Mouse (Mus musculus) liver, embryonic 11.5 days (tissue): ENCODE data around the gene Atf1. TPM values are rescaled to one million over a fixed set of nuclear protein-coding genes. Genes with fewer than 3 reads are reported as not detected.

Source experiments
- ATAC-seq: fragments of 200-750 bp; cut with Nextera tagmentation; replicated peaks from 2 replicates; pipeline ENCODE4 v1.8.0; 2017; ENCODE audit warnings: moderate number of reproducible peaks, mild to moderate bottlenecking, moderate TSS enrichment, moderate library complexity; ENCODE audit not compliant: low FRiP score
- DNase-seq: peaks from one replicate; pipeline ENCODE4 v3.0.0-alpha.2; 2017; ENCODE audit warnings: low spot score
- H3K27ac ChIP-seq: fragments of 300-500 bp; sonication (generic); 2 replicates; pipeline ENCODE4 v1.5.1; 2014; ENCODE audit warnings: mild to moderate bottlenecking, low read depth, low read length, control low read depth
- H3K27me3 ChIP-seq: fragments of 300-500 bp; sonication (generic); replicated peaks from 2 replicates; pipeline ENCODE4 v1.6.1; 2014; ENCODE audit warnings: low read length, mixed read lengths; ENCODE audit not compliant: control insufficient read depth, insufficient read depth
- H3K36me3 ChIP-seq: fragments of 300-500 bp; sonication (generic); 2 replicates; pipeline ENCODE4 v1.6.1; 2014; ENCODE audit warnings: mild to moderate bottlenecking, low read length, moderate library complexity, mixed read lengths; ENCODE audit not compliant: control insufficient read depth, insufficient read depth
- H3K4me1 ChIP-seq: fragments of 300-500 bp; sonication (generic); replicated peaks from 2 replicates; pipeline ENCODE4 v1.6.1; 2014; ENCODE audit warnings: low read length, mixed read lengths; ENCODE audit not compliant: control insufficient read depth, insufficient read depth
- H3K4me2 ChIP-seq: fragments of 300-500 bp; sonication (generic); 2 replicates; pipeline ENCODE4 v1.6.1; 2014; ENCODE audit warnings: mild to moderate bottlenecking, control low read depth, moderate library complexity
- H3K4me3 ChIP-seq: fragments of 300-500 bp; sonication (generic); 2 replicates; pipeline ENCODE4 v1.5.1; 2014; ENCODE audit warnings: low read depth, low read length, control low read depth
- H3K9ac ChIP-seq: fragments of 300-500 bp; sonication (generic); 2 replicates; pipeline ENCODE4 v1.6.1; 2014; ENCODE audit warnings: low read depth, low read length, control low read depth
- H3K9me3 ChIP-seq: fragments of 300-500 bp; sonication (generic); 2 replicates; pipeline ENCODE4 v1.6.1; 2016; ENCODE audit warnings: low read length, inconsistent platforms, mixed read lengths; ENCODE audit not compliant: control insufficient read depth
- WGBS: fragments of 180-500 bp; shearing (Covaris S2); extraction: QIAGEN DNeasy Blood & Tissue Kit; methylation state at CpG from one replicate; pipeline ENCODE4 v1.1.7; 2014; 5-methylcytosine and 5-hydroxymethylcytosine counted together
- polyA plus RNA-seq: library from polyadenylated mRNA; unstranded; fragments of >200 nt; fragmentation: Nextera tagmentation; extraction: Ambion mirVana; gene quantifications from 2 replicates; pipeline ENCODE4 v1.2.1, GENCODE M21; 2014

Gene Atf1
- polyA plus RNA-seq: 62.9 and 65.3 TPM in 2 replicates

DNA sequence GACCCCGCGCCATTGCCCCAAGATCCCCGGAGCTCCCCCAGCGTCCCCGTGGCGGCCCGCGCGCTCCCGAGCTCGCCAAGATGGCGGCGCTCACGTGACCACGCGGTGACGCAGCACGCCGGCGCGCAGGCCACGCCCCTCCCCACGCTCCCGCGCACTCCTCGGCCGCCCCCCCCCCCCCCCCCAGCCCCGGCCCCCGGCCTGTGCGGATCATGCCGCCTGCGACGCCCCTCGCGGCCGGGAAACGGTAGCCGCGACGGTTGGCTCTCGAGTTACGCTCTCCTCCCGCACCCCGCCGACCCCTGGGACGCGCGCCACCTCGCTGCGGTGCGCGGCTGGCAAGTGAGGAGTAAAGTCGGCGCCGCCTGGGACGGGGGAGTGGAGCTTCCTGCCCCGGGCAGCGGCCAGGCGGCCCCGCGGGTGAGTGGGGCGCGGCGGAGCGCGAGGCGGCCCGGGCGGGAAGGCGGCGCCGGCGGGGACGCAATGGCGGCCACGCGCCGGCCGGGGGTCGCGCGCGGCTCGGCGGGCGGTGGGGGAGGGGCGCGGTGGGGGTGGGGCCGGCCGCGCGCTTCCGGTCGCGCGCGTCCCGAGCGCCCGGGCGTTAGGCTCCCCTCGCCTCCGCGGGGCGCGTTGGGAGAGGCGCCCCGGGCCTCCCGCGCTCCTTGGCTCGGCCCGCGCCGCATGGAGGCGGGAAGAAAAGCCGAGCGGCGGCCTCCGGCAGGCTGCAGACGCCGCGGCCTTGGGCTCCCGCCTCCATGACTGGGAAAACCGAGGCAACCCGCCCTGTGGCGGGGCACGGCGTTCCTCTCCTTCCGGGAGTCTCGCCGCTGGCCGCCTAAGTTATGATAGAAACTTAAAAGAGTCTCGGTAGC, at the start of gene Atf1:
Atf1 (plus strand) TSS at position 157 of the 872 bp plus-strand sequence.
- WGBS: under 1% methylated on average over 78 of the region's 133 CpGs
- Histone ChIP-seq H3K4me3 (peak within 1 kb of the TSS; percentile 81), H3K36me3 (peaks cover under 1% of the 10 kb centered on the region), H3K9ac (peak within 1 kb of the TSS; percentile 99), H3K4me1 (peaks cover 24% of the 10 kb centered on the region), H3K9me3 (0 out of 2 replicates have a peak, but pooled peaks cover 2% of the 10 kb centered on the region), H3K27me3 (no peaks in the 10 kb centered on the region), H3K4me2 (peak within 1 kb of the TSS; percentile 85), H3K27ac (peak within 1 kb of the TSS; percentile 99)
- DNase-seq (peak; percentile 94), ATAC-seq (peak; percentile 72)

DNA sequence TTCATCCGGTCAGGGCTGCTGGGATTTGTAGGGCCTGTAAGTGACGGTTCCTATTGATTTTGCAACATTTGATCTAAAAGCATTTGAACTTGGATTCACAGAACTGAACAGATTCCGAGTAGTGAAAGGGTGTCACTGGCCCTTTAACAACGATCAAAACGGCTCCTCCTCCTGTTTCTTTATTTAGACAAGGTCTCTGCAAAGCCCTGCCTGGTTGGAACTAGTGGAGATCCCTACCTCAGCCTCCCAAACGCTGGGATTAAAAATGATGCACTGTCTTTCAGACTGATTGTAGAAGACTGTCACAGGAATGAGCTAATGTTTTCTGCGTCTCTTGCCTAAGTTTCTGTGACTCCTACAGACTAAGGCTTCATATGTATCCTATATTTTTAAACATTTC, 49.1 kb upstream of the Atf1 start:
- Histone ChIP-seq H3K4me3 (no peak overlapping the region), H3K36me3 (peaks cover 23% of the 10 kb centered on the region), H3K27ac (no peak overlapping the region), H3K9ac (no peak overlapping the region), H3K9me3 (no peaks in the 10 kb centered on the region), H3K4me1 (no peaks in the 10 kb centered on the region), H3K27me3 (no peaks in the 10 kb centered on the region), H3K4me2 (no peak overlapping the region)
- 66% methylated on average over 7 of the region's 7 CpGs for WGBS
- DNase-seq: no peak
- ATAC-seq: no peak

DNA sequence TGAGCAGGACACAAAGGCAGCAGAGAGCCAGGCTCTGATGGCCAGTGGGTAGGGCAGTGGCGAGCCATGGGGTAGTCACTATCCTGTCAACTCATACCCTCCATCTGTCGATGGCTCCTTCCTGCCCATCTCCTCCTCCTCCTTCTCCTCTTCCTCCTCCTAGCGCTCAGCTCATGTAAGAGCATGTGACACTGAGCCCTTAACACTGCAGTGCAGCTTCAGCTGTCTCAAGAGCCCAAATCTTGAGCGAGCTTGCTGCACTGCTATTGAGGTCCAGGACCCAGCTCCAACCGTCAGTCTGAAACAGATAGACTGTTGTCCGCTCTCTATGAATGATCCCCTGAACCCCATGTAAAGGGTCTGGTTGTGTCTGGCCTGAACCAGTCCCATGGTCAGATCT, 47.9 kb upstream of the Atf1 start:
- H3K27ac ChIP-seq: no peak overlapping the region
- no peak overlapping the region for H3K9ac ChIP-seq
- no peak overlapping the region for H3K4me3 ChIP-seq
- H3K36me3 ChIP-seq: peaks cover 19% of the 10 kb centered on the region
- no peak overlapping the region for H3K4me2 ChIP-seq
- no peak for DNase-seq
- 89% methylated on average over 6 of the region's 6 CpGs for WGBS
- H3K27me3 ChIP-seq: no peaks in the 10 kb centered on the region
- no peaks in the 10 kb centered on the region for H3K9me3 ChIP-seq
- no peak for ATAC-seq
- no peaks in the 10 kb centered on the region for H3K4me1 ChIP-seq

DNA sequence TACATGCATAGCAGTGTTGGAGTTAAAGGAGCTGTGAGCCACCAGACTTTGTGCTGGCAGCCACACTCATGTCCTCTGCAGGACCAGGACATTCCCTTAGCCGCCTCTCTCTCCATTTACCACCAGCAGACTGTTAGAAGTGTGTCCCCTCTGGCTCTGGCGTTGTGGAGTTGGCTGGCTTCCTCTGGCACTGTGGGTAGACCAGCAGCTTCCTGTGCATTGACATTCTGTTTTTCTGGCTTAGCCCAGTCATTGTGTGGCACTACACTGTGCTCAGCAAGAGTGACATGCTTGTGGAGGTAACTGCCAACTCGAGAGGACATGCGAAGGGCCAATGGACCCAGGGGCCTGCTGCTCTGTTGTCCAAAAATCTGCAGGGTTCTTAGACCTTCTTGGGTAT, 47.4 kb upstream of the Atf1 start:
- Histone ChIP-seq H3K36me3 (peaks cover 15% of the 10 kb centered on the region), H3K27me3 (no peaks in the 10 kb centered on the region), H3K9ac (no peak overlapping the region), H3K4me1 (no peaks in the 10 kb centered on the region), H3K4me3 (no peak overlapping the region), H3K4me2 (no peak overlapping the region), H3K27ac (no peak overlapping the region), H3K9me3 (no peaks in the 10 kb centered on the region)
- DNase-seq: no peak
- no peak for ATAC-seq
- WGBS: 88% methylated on average over 4 of the region's 4 CpGs

DNA sequence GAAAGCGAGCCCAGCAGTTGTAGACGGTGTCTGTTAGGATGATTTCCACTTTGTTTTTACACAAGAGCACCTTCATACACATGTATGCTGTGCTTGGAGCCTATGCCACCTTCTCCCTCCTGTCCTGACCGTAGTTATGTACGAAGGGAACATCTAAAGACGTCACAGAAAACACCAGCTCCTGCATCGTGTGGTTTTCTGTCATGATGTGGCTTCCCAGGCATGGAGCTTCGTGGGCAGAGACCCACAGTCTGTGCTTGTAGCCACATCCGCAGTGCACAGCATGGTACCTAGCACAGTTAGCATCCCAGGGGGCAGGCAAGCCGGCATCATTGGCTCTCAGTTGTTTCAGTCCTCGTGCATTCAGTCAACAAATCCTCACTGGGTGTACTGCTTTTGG, 45.8 kb upstream of the Atf1 start:
- ATAC-seq (no peak), DNase-seq (no peak)
- no peak overlapping the region for H3K4me3 ChIP-seq
- H3K27me3 ChIP-seq: no peaks in the 10 kb centered on the region
- no peaks in the 10 kb centered on the region for H3K4me1 ChIP-seq
- peaks cover 19% of the 10 kb centered on the region for H3K36me3 ChIP-seq
- H3K27ac ChIP-seq: no peak overlapping the region
- WGBS: 88% methylated on average over 10 of the region's 10 CpGs
- no peak overlapping the region for H3K9ac ChIP-seq
- H3K9me3 ChIP-seq: no peaks in the 10 kb centered on the region
- H3K4me2 ChIP-seq: no peak overlapping the region

DNA sequence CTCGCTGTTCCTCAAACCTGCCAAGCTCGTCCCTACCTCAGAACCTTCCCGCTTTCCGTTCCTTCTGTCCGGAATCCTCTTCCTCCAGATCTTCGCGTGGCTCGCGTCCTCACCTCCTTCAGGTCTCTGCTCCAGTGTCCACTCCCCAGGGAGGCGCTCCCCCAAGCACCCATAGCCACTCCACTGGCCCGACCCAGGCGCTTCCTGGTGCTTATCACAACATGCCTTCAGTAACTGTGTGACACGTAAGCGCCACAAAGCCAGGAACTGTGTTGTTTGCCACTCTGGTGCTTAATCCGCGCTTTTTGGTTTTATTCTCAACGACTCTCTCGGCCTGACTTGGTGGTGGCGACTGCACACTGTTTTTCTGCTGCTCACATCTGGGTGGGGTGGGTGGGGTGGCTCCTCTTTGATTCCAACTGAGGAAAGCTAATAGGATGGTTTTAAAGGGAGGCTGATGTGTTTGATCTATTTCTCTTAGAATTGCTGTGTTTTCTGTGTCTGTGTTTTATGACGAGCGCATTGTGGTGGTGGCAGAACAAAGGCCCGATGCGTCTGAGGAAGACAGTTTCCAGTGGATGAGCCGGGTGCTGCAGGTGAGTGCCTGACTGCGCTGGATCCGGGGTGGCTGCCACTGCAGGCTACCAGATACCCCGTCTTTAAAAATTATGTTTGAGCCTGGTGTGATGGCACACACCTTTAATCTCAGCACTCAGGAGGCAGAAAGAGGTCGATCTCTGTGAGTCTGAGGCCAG, 44.9 kb upstream of the Atf1 start:
- Histone ChIP-seq H3K9me3 (no peaks in the 10 kb centered on the region), H3K4me1 (no peaks in the 10 kb centered on the region), H3K27me3 (no peaks in the 10 kb centered on the region), H3K4me3 (no peak overlapping the region), H3K9ac (no peak overlapping the region), H3K36me3 (peaks cover 19% of the 10 kb centered on the region), H3K27ac (no peak overlapping the region), H3K4me2 (no peak overlapping the region)
- ATAC-seq: no peak
- DNase-seq: no peak
- 85% methylated on average over 28 of the region's 28 CpGs for WGBS

DNA sequence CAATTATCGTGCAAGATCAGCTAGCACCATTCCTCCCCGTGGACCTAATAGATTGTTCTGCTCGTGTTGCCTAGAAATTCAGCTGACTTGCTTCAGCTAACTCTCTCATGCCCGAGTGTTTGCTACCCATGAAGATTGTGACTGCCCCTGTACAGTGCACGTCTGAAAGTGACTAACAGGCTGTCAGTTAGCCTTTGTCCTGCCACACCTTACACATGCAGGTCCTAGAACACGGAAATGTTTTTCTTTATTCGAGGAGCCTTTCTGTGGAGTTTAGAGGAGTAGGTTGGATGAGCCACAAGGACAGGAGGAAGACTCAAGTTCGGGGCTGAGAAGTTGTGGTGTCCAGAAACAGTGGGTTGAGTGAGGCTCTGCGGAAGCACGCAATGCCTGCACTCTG, 44.1 kb upstream of the Atf1 start:
- Histone ChIP-seq H3K9ac (no peak overlapping the region), H3K4me1 (no peaks in the 10 kb centered on the region), H3K4me2 (no peak overlapping the region), H3K36me3 (peaks cover 19% of the 10 kb centered on the region), H3K9me3 (no peaks in the 10 kb centered on the region), H3K4me3 (no peak overlapping the region), H3K27me3 (no peaks in the 10 kb centered on the region), H3K27ac (no peak overlapping the region)
- no peak for DNase-seq
- 84% methylated on average over 10 of the region's 10 CpGs for WGBS
- no peak for ATAC-seq

DNA sequence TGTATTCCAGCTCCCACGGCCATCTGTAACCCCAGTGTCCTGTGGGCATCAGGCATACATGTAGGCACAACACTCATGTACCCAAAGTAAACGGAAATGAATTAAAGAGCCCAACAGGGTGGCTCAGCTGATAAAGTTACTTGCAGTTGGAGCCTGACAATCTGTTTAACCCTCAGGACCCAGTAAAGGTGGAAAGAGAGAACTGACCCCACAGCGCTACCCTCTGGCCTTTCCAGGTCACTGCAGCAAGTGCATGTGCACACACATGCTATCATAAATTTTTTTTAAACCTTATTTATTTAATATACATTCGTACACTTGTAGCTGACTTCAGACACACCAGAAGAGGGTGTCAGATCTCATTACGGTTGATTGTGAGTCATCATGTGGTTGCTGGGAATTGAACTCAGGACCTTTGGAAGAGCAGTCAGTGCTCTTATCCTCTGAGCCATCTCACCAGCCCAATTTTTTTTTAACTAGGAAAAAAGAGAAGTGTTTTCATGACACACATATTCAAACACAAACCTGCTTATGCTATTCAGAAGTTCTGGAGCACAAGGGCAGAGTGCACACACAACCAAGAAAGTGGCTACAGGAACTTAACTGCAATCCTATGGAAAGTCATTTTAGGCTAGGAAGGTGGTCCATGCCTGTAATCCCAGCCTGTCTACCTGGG, 42.7 kb upstream of the Atf1 start:
- Histone ChIP-seq H3K27ac (no peak overlapping the region), H3K27me3 (no peaks in the 10 kb centered on the region), H3K9me3 (no peaks in the 10 kb centered on the region), H3K4me3 (no peak overlapping the region), H3K4me1 (no peaks in the 10 kb centered on the region), H3K36me3 (peaks cover 19% of the 10 kb centered on the region), H3K9ac (no peak overlapping the region), H3K4me2 (no peak overlapping the region)
- no peak for ATAC-seq
- no peak for DNase-seq
- 81% methylated on average over 5 of the region's 5 CpGs for WGBS
